Mouse (Mus musculus) urinary bladder, postnatal 10 days (tissue): ENCODE results near the gene Epb41l4b.

Source experiments
- DNase-seq: peaks from one replicate; pipeline ENCODE4 v3.0.0; 2022; ENCODE audit warnings: low spot score

Epb41l4b gene

DNA sequence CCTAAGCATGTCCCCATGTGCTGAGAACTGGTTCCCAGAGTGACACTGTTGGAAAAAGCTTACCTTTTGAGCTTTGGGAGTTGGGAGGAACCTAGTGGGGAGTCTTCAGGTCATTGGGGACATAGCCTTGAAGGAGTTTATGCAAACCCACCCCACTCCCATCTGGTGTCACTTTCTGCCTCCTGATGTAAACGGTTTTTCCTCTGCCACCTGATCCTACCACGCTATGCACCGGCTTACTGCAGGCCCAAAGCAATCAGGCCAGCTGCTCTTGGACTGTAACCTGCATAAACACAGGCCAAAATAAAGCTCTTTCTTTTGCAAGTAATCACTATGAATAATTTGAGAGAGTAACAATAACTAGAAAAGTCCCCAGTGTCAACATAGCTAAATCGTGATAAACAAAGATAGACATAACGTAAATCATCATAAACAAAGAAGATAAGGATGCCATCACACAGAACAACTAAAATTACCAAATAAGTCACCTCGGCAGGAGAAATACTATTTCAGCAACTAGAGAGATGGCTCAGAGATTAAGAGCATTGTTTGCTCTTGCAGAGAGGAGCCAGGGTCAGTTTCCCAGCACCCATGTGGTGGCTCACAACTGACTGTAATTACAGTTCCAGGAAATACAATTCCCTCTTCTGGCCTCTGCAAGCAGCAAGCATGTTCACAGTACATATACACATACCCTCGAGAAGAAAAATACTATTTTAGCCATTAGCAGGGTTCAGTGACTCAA is 29.6 kb downstream of the Epb41l4b start:
- no peak for DNase-seq

- DNase-seq, result no peak
Measured at GRCm38 (mm10) chr4:57111992-57112540, 31.2 kb downstream of the Epb41l4b start.

DNA sequence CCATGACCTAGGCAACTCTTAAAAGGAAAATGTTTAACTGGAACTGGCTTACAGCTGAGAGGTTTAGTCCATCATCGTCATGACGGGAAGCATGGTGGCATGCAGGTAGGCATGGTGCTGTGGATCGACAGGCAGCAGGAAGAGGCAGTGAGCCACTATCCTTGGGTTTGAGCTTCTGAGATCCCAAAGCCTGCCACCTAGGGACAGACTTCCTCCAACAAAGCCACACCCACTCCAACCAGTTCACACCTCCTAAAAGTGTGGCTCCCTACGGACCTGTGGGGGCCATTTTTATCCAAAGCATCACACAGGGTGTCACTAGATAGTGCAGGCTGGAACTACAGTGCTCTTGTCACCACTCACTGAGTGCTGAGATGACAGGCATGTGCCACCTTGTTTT is 31.8 kb downstream of the Epb41l4b start:
- DNase-seq, result no peak

GRCm38 (mm10) chr4:57109543-57109942 is 33.7 kb downstream of the Epb41l4b start:
- DNase-seq, result no peak

GRCm38 (mm10) chr4:57105339-57105738 is 37.9 kb downstream of the Epb41l4b start:
- DNase-seq, result no peak

DNA sequence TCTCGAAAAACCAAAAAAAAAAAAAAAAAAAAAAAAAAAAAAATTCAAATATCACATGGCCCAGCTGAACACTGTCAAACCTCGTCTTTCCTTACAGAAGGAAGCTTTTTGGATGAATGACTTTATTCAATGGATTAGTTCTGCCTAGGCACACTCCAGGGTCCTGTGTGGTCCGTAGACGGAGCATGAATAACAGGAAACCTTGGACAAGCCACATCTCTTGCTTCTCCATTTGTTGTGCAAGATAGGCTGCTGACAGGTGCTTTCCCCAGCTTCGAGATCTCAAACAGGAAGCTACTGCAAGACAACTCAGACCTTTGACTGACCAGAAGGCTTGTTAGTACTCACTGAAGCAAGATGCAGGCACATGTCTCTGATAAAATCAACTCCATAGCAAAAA is 39.4 kb downstream of the Epb41l4b start:
- DNase-seq, result no peak

DNA sequence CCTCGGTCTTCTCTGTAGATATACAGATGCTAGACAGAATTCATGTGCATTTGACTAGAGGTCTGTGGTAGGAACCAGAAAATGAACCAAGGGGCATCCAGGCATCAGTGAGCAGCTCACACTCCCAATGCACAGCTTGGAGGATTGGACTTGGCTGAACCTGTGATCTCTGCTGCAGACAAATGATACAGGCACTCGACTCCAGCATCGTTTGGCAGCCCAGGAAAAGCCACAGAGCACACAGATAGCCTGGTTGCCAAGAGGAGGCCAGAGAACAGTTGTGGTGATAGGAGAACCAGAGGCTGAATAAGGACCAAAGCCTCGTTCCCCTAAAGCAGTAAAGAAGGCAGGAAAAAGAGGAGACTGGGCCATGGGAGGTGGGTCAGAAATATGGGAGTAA is 42.1 kb downstream of the Epb41l4b start:
- DNase-seq, result no peak

DNA sequence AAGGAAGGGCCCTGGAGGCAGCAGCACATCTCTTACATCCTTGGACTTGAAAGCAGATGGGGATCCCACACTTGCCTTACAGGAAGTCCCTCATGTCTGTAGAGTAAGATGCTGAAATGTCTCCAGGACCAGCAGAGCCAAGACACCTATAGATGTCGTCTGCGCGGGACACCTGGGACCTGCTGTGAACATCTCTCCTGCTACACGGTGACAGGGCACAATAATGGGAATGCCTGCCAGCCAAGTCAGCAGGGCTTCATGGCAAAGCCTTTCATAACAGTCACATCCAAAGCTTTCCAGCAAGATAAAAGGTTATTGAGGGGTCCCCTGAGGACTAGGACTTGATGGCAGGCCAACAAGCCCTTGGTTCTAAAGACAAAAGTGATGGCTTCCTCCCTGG is 45.8 kb downstream of the Epb41l4b start:
- DNase-seq, result no peak

GRCm38 (mm10) chr4:57095569-57095968 is 47.7 kb downstream of the Epb41l4b start:
- DNase-seq, result no peak

GRCm38 (mm10) chr4:57091363-57091762 is 51.9 kb downstream of the Epb41l4b start:
- no peak for DNase-seq

DNA sequence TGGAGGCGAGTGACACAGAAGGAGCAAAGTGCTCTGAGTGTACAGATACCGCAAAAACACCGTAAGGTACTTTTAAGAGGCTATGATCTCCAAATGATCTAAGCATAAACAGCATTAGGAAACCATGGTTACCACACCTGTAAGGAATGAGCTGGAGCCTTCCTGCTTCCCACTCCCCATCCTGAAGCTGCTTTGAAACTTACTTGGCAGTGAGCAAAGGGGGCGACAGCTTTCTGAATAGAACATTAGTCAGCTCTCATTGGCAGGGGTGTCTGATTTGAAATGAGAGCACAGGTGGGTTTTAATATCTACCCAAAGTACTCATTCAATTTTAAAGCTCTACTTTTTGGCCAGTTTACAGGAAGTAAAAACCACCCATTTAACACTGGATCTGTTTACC is 54.9 kb downstream of the Epb41l4b start:
- DNase-seq, result no peak

DNA sequence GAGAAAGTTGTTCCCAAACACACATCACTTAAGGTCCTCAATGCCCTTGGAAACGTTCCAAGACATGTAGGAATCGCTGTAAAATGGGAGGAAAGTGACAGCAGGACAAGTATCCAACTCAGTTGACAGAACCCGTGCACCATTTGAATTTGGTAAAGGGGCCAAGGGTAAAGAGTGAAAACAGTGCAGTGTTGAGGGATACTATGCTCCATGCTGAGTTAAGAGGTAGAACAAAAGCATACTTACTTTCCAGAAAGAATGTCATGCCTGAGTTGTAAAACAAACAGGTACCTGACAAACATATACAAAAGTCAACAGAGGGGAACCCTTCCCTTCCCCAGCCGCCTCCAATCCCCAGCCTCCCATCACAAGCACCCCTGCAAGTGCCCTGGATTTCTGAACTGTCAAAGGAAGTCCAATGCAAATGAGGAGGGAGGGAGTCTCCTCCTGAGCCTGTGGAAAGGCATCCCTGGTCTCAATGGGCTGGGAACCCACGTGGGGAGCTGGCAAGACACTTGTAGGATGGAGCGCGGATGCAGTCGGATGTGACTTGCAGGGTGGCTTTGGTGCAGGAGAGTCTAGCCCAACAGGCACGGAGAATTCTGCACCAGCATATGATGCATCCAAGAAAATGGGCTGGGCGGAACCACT is 57.4 kb downstream of the Epb41l4b start:
- DNase-seq, result no peak

GRCm38 (mm10) chr4:57083653-57084052 is 59.6 kb downstream of the Epb41l4b start:
- DNase-seq, result no peak

DNA sequence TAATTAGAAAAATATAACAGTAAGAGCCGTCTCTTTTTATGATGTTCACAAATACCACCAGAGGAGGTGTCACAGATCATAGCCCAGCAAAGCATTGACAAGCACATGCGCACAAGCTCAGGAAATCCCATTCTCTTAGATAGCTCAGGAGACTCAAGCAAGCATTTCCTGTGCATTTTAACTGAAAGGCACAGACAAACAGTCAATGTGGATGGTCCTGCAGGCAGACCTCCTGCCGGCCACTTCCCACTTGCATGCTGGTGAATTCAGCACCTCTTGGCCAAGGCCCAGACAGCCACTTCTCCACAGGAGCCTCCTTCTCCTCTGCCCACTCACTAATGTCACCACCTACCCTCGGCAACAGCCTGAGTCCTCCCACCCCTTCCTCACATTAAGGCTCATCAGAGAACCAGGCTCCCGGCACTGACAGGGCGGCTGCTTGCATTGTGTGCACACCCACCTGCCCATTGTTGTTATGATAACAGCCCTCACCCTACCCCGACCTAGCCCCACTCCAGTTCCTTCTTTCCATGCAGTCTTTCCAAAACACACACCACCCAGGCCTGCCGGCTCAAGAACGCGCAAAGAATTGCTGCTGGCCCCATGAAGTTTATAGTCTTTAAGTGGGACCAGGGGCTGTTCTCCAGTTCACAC is 60.3 kb downstream of the Epb41l4b start:
- DNase-seq, result no peak

DNA sequence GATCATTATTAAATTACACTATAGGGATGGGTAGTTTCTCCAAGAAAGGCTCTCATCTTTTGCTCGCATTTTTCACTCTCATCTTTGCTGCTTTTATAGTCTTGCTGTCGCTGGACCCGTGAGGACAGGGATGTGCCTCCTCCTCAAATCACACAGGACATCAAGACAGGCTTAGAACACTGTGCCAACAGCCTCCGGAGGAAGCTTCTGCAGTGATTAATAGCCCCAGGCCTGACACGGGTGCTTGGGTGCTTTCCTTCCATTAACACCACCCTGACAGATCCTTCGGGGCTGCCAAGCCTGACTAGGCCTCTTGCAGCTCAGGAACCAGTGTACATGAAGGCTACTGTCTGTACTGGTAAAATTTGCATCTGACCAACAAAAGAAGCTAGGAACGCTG is 61.8 kb downstream of the Epb41l4b start:
- no peak for DNase-seq

- no peak for DNase-seq
Measured at GRCm38 (mm10) chr4:57073843-57074242, 69.4 kb downstream of the Epb41l4b start.

DNA sequence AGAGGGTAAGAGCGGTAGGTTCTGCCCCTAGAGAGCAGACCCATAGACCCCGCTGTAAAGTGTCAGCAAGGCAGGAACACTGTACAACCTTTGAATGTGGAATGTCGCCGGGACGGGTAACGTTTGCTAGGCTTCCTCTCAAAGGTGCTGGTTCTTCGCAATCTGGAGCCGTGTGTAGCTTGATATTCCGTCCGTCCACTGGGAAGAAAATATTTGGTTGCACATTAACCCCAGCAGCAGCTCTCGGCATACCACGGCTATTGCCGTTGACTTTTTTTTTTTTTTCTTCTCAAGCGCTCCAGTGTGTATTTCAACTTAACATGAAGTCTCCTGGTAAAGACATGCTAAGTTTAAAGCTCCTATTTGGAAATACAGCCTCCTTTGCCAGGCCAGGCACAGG is 70.1 kb downstream of the Epb41l4b start:
- DNase-seq, result no peak

- DNase-seq, result no peak
Measured at GRCm38 (mm10) chr4:57070640-57071039, 72.6 kb downstream of the Epb41l4b start.

DNA sequence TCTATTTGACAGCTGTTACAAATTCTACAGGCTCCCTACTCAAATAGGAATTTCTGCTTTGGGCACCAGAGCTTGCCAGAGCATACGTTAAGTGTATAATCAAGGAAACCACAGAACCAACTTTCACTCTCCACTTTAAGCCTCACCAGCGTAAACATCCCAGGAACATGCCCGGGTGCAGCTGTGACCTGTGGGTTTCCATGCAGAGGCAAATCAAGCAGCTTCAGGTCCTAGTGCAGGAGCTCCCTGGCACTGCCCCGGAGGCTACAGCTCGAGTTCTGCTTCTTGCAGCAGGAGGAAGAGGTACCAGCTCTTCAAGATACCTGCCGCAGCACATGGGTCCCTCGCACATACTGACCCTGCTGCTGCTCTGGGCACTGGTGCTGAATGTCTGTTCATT is 74.8 kb downstream of the Epb41l4b start:
- DNase-seq, result no peak

- DNase-seq, result no peak
Measured at GRCm38 (mm10) chr4:57067801-57068200, 75.4 kb downstream of the Epb41l4b start.

DNA sequence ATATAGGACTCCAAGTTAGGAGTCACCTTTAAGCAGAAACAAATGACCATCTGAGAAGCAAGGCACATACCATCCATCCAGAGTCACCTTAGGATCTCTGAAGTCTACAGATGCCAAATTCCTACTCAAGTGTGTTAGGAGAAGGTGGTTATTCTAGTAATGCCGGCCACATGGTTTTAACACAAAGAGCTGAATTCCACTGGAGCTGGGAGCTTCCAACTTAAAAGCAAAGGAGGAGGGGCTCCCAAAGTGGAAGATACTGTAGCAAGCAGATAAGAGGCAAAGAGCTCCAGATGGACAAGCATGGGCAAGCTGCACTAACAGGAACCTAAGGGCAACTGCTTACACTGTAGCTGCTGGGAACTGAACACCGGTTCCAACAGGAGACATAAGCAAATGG is 76.3 kb downstream of the Epb41l4b start:
- DNase-seq, result no peak

GRCm38 (mm10) chr4:57065273-57065672 is 78.0 kb downstream of the Epb41l4b start:
- peak; percentile 35 for DNase-seq

GRCm38 (mm10) chr4:57064830-57065229 is 78.4 kb downstream of the Epb41l4b start:
- no peak for DNase-seq
